Mouse (Mus musculus) thymus, postnatal 25 days (tissue): ENCODE measurements around the gene Cdk11b.
"Not testable (repeated sequence)": the region's sequence is repeated elsewhere in the genome, so short reads cannot be mapped to it uniquely, and the experiment has no call there.

Experiments used
- DNase-seq: peaks from one replicate; pipeline ENCODE4 v3.0.0; 2022

The Cdk11b gene

GRCm38 (mm10) chr4:155611860-155612259, 12.8 kb upstream of the Cdk11b start:
- no peak for DNase-seq

DNA sequence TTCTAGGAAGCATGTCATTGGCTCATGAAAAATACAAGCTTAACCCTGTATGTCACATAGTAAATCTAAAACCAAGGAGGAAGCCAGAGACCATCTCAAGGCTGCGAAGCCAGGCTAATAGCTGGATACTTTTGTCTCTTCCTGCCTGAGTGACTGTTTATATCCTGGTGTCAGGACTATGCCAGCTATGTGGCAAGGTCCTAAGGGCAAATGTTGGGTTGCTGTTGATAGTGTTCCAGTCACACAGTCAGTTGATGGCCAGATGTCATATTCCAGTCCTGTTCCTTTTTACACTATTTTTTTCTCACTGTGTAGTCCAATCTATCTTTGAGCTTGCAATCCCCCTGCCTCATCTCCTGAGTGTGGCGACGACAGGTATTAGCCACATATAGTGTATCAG, 11.4 kb upstream of the Cdk11b start:
- no peak for DNase-seq

DNA sequence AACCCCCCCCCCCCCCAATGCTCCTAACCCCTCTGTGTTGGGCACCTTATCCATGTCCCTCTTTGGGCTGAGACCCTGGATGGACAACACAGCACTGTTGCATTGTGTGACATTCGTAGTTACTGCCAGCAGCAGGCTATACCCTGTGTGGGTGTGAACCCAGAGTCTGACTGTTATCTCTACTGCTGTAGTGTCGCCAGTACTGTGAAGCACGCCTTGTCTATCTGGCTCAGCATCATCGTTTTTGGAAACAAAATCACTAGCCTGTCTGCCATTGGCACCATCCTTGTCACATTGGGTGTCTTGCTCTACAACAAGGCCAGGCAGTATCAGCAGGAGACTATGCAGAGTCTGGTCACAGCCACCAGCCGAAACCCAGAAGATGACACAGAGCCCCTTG, 6.3 kb upstream of the Cdk11b start:
- DNase-seq: no peak

DNA sequence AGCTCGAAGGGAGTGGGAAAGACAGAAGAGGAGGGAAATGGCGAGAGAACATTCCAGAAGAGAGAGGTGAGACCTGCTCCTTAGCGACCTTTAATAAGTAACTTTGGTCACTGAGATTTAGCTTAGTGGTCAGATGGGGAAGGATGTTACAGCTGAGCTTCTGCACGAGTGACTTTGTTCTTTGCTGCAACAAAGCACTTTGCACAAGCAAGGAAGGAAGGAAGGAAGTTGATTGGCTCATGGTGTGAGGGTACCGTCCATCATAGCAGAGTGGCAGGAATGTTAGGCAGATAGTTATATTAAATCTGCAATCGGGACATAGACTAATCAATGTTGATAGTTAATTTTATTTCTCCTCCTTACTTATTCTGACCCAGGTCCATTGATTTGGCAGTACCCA, 5.6 kb downstream of the Cdk11b start:
- DNase-seq: no peak

GRCm38 (mm10) chr4:155635766-155636499, 11.3 kb downstream of the Cdk11b start:
- DNase-seq: no peak

DNA sequence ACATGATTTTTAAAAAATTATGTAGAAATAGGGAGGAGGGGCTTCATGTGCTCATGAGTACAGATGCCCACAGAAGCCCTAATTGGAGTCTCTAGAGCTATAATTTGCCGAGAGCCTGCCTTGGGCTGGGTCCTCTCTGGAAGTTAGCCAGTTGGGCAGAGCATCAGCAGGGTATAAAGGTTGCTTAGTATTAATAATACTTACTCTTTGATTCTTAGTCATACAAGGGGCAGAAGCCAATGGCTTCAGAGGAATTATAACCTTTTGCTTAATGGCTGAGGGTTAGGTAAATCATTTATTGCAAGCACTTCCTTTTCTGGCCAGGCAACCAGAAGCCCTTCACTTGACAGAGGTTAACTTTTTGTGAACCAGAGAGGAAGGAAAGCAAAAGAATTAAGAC, 18.9 kb downstream of the Cdk11b start:
- no peak for DNase-seq

- not testable (repeated sequence) for DNase-seq
These were observed 20.7 kb downstream of the Cdk11b start, which contains the start of gene Gm10563 for GRCm38 (mm10) chr4:155645308-155645707. Gene Gm10563 (minus strand): TSS chr4:155645408.

DNA sequence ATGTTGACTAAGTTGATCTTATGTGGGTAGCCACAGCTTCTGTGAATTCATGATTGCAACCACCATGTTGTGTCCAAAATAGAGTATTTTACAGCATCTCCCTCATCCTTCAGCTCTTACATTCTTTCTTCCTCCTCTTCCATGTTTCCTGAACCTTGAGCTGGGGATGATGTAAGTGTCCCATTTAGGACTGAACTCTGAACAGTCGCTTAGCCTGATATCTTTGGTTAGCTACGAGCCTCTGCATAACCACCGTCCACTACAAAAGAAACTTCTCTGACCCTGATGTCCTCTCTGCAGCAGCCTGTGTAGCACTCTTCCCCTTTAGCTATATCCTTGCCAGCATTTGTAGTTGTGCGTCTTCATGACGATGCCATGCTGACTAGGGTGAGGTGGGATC, 21.1 kb downstream of the Cdk11b start:
- DNase-seq: no peak

- DNase-seq: no peak
These were observed 24.7 kb downstream of the Cdk11b start for GRCm38 (mm10) chr4:155649355-155649754.

DNA sequence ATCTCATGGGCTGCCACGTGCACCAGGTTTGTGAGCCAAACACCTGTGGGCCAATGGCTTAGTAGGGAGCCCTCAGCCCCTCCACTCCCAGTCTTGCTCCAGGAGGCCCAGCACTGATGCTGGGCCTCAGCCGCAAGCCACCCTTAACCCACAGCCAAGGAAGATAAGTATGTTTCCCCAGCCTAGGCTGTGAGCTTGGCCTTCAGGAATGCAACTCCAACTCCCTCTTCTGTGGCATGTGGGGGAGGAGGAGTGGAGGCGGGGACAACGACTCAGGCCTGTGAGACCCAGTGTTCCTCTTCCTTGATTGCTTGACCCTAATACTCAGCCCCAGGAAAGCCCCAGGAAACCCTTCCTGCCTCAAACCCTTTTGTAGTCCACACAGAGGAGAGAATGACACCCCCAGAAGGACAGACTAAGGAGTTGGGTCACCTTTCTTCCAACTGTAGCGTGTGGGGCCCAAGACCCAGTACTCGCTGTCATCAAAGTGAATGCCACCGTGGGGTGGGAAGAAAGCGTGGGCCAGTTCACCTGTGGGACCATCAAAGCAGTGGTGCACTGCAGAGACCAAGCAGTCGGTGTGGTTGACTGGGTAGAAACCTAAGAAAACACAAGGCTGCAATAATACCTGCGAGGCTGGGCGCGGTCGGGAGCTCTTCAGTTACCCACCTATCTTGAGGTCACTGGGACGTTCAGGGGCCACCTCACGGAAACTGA, 27.1 kb downstream of the Cdk11b start:
- DNase-seq: no peak

DNA sequence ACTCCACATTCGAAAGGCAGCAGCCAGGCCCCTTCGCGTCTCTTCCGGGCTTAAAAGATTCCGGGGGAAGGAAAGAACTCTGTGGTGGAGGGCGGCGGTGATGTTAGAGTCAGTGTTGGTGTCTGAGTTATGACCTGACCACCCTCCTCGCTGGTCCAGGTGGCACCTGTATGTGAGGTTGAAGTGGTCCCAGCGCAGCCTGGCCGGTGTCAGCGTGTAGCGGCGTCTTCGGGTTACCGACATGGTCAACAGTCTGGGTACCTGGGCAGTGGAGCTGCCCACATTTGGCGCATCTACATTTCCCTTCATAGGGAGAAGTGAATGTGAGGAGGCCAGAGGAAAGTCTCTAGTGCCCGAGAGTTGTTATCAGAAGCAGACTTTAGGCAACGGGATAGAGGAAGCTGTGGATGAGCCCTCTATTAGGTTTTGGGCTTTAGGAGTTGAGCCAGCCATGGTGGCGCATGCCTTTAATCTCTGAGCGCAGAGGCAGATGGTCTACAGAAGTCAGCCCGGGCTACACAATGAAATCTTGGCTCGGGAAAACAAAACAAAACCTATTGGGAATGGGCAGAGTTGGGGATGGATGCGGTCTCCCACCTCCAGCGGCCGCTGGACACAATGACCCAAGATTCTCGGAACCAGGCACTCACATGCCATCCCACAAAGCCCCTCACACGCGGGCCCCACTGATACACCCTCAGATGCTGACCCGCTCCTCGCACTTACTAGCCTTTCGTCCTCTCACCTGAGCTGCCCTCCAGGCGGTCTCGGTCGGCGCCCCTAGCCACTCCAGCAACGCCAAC, 27.8 kb downstream of the Cdk11b start:
- DNase-seq: no peak

DNA sequence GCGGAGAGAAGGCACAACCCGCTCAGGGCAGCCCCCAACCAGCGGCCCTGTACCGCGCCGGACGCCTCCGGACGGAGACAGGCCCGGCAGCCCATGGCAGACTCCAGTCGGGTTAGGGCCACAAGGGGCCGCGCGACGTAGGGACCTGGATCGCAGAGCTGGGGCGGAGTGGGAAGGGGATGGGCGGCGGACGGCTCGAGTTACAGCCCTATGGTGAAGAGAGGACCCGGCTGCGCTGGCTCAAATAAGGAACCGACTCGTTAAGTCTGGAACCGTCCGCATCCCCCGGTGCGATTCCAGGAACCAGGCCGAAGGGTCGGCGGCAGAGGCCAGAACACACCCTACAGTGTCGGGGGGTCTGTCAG, 28.4 kb downstream of the Cdk11b start, which contains the start of gene Mmp23:
Gene Mmp23 (minus strand): TSS at position 299 of the 365 bp plus-strand sequence.
- DNase-seq: no peak

- no peak for DNase-seq
These were observed 29.0 kb downstream of the Cdk11b start for GRCm38 (mm10) chr4:155653451-155654182.

DNA sequence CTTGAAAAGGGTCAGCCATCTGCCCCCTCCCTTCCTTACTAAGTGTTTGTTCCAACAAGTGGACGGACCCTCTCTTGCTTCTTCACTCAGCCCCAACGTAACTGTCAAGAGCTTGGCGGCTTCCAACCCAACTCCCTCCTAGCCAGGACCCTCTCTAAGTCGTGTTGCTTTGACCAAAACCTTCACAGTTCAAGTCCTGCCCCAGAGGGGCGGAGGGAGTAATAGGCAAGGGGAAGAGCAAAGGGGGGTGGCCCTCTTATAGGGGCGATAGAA, 29.5 kb downstream of the Cdk11b start:
- no peak for DNase-seq

DNA sequence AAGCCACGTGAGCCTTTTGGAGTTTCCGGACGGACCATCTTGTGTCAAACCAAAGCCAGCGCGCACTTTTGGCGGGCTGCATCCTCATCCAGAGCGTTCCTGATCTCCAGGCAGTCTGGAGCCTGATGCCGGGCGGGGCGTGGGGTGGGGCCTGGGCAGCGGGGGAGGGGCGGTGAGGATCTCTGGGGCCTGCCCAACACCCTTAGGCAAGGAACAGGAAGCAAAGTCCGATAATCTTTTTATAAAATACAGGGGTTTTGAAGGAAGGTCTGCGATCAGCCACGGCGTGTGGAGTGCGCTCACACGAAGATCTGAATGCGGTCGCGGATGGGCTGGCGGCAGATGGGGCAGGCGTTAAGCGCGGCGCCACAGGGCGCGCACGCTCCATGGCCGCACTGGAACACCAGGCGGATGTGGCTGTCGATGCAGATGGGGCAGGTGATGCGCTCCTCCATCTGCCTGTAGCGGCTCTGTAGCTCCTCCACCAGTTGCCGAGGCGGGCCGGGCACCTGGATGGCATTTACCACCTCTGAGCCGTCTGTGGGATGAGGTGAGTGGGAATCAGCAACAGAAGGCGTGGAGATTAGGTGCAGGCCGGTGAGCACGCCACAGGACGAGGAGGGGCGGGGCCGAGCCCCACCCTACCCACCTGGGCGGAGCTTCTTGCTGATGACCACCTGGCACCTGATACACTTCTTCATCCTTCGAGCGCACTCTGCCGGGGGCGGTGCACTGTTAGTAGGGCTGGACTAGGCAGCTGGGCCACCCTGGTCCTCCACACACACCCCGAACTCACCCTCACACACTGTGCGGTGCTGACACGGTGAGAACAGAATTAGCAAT, 30.0 kb downstream of the Cdk11b start:
- peak; percentile 67 for DNase-seq

- DNase-seq: no peak
These were observed 31.6 kb downstream of the Cdk11b start for GRCm38 (mm10) chr4:155656214-155656751.

GRCm38 (mm10) chr4:155658961-155659360, 34.3 kb downstream of the Cdk11b start:
- no peak for DNase-seq

DNA sequence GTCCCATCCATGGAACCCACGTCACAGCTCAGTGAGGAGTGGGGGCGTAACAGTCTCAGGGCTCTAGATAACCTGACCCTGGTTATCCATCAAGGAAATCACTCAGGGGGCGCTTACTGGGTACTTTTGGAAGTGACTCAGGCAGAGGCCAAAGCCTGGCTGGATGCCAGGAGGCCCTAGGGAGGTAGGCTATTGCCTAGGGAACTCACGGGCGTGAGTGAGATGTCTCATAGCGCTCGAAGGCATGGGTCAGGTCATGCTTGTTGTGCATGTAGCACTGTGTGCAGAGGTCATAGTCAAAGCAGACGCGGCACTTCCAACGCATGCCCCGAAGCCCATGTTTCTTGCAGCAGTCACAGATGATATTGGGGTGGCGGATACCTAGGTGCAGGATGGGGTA, 36.0 kb downstream of the Cdk11b start:
- no peak for DNase-seq

DNA sequence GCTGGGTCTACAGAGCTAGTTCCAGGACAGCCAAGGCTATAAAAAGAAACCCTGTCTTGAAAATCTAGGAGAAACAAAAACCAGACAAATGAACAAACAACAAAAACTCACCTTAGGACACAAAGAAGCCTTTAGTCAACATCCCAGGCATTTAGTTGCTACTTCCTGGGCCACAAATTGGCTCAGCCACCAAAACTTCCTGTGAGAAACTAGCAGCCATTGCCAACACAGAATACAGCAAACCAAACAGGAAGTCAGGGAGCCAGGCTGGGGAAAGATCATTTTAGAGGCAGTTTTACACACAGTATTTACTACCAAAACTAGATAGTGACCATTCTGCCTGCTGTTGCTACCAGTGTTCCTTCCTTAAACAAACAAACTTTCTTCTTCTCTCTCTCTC, 42.2 kb downstream of the Cdk11b start:
- no peak for DNase-seq

DNA sequence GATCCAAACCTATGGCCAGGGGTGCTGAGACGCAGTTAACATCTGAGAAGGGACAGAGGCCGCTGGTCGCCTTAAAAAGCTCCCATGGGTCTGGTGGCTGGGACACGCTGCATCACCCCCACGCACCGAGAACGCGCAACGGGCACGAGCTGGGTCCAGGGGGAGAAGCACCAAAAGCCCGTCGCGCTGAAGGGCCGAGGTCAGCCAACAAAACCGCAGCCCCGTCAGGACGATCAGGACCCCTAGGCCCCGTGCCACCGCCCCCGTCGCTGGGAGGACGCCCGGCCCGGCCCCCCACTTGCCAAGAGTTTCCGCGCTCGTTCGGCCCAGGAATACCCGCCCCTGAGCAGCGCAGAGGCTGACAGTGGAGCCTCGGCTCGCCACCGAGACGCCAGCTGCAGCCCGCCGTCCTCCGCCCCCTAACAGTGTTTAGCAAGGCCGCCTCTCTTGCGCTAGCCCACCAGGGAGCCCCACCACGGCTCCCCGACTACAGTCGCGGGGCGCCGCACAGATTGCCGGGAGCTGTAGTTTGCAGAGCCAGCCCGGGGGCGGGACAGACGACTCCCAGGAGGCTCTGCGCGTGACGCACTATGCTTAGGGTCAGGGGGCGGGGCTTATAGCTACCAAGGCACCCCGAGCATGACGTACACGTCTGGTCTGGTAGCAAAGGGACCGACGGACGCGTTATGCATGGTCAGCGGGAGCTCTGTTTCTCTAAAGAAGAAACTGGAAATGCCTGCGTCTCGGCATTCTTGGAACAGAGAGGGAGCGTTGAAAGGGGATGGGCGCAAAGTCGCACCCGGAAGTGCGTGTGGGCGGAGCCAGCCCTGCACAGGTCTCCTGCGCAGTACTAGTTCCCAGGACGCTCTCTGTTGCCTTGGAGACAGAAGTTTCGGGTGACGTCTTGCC, 44.3 kb downstream of the Cdk11b start, which contains the start of gene Mib2:
Gene Mib2 (minus strand): TSS at position 510 of the 909 bp plus-strand sequence.
- peak; percentile 97 for DNase-seq

GRCm38 (mm10) chr4:155669598-155670075, 45.0 kb downstream of the Cdk11b start:
- DNase-seq: no peak
